Mouse (Mus musculus): ENCODE results near the gene Rcn3. TPM values are rescaled to one million over a fixed set of nuclear protein-coding genes. Genes with fewer than 3 reads are reported as not detected.

Gene Rcn3
- total and polyA plus RNA-seq, 3 experiments, result 24.6 to 64.5 (median 27.9) TPM

DNA sequence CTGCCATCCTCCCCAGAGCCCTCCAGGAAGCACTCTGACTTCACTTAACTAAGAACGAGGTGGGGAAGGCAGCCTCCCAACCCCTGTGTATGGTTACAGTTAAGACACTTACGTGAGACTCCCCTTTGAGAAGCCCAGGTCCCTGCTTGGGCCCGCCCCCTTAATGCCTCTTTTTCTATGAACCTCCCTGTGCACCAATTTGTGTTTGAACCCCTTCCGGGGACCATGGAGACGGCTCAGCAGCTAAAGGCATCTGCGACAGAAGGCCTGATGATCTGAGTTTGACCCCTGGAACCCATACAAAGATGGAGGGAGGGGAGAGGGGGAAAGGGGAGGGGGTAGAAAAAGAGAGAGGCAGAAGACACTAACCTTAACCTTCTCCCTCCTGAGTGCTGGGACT lies 14.4 kb upstream of the Rcn3 start:
- H3K27ac ChIP-seq, result no peak overlapping the region
- H3K36me3 ChIP-seq (ENCODE audit: control insufficient read depth, insufficient read depth, low read length), result 0 out of 2 replicates have a peak, but pooled peaks cover 4% of the 10 kb centered on the region
- H3K4me1 ChIP-seq (ENCODE audit: control insufficient read depth, insufficient read depth, low read length), result peaks cover 14% of the 10 kb centered on the region
- no peaks in the 10 kb centered on the region for H3K27me3 ChIP-seq (ENCODE audit: control insufficient read depth, insufficient read depth, low read length)
- TF ChIP-seq POLR2A (IDR thresholded peaks at IDR 0.05; ENCODE audit: insufficient read depth, low read depth, low read length) (no peak), CTCF (IDR thresholded peaks at IDR 0.05) (no peak), EP300 (IDR thresholded peaks at IDR 0.05; ENCODE audit: insufficient read depth, low read depth, low read length) (no peak)
- intact Hi-C loops (cut with DNase I), result no loop called here
- no peak for DNase-seq
- 78% methylated on average over 6 of the region's 6 CpGs for WGBS
- H3K9ac ChIP-seq (ENCODE audit: low read depth, low read length), result no peak overlapping the region
- peaks cover 2% of the 10 kb centered on the region for H3K79me2 ChIP-seq (replicated peaks; ENCODE audit: control insufficient read depth, insufficient read depth, low read length)
- no peak overlapping the region for H3K4me3 ChIP-seq

GRCm38 (mm10) chr7:45105491-45105890 lies 13.5 kb upstream of the Rcn3 start:
- 82% methylated on average over 8 of the region's 8 CpGs for WGBS
- 0 out of 2 replicates have a peak, but pooled peaks cover 4% of the 10 kb centered on the region for H3K36me3 ChIP-seq (ENCODE audit: control insufficient read depth, insufficient read depth, low read length)

DNA sequence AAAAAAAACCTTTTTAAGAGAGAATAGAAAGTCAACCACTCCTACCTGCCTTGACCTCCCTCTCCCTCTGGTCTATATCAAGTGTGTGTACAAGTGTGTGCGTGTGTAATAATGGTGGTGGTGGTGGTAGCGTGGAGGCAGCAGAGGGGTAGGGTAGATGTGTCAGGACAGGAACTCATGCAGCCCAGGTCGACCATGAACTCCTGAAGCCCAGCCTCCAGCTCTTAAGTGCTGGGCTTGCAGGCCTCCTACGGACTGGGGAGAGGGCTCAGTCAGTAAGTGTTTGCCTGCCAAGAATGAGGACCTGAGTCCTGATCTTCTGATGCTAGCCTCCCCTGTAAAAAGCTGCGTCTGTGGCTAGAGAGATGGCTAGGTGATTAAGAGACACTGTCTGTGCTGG lies 12.9 kb upstream of the Rcn3 start:
- no peak overlapping the region for H3K9ac ChIP-seq (ENCODE audit: low read depth, low read length)
- 0 out of 2 replicates have a peak, but pooled peaks cover 4% of the 10 kb centered on the region for H3K36me3 ChIP-seq (ENCODE audit: control insufficient read depth, insufficient read depth, low read length)
- WGBS, result 80% methylated on average over 5 of the region's 5 CpGs
- H3K27ac ChIP-seq, result no peak overlapping the region
- intact Hi-C loops (cut with DNase I), result no loop called here
- no peaks in the 10 kb centered on the region for H3K27me3 ChIP-seq (ENCODE audit: control insufficient read depth, insufficient read depth, low read length)
- peaks cover 16% of the 10 kb centered on the region for H3K4me1 ChIP-seq (ENCODE audit: control insufficient read depth, insufficient read depth, low read length)
- peaks cover 2% of the 10 kb centered on the region for H3K79me2 ChIP-seq (replicated peaks; ENCODE audit: control insufficient read depth, insufficient read depth, low read length)
- DNase-seq, result no peak
- no peak overlapping the region for H3K4me3 ChIP-seq
- no peak for TF ChIP-seq CTCF (IDR thresholded peaks at IDR 0.05)
- TF ChIP-seq POLR2A (IDR thresholded peaks at IDR 0.05; ENCODE audit: insufficient read depth, low read depth, low read length), result no peak
- TF ChIP-seq EP300 (IDR thresholded peaks at IDR 0.05; ENCODE audit: insufficient read depth, low read depth, low read length), result no peak

More at GRCm38 (mm10) chr7:45105491-45105890, 13.5 kb upstream of the Rcn3 start:
- TF ChIP-seq CTCF (IDR thresholded peaks at IDR 0.05) (no peak), EP300 (IDR thresholded peaks at IDR 0.05; ENCODE audit: insufficient read depth, low read depth, low read length) (no peak), POLR2A (IDR thresholded peaks at IDR 0.05; ENCODE audit: insufficient read depth, low read depth, low read length) (no peak)
- DNase-seq, result no peak
- no peak overlapping the region for H3K4me3 ChIP-seq
- H3K27me3 ChIP-seq (ENCODE audit: control insufficient read depth, insufficient read depth, low read length), result no peaks in the 10 kb centered on the region
- H3K27ac ChIP-seq, result no peak overlapping the region
- H3K79me2 ChIP-seq (replicated peaks; ENCODE audit: control insufficient read depth, insufficient read depth, low read length), result peaks cover 2% of the 10 kb centered on the region
- peaks cover 16% of the 10 kb centered on the region for H3K4me1 ChIP-seq (ENCODE audit: control insufficient read depth, insufficient read depth, low read length)
- H3K9ac ChIP-seq (ENCODE audit: low read depth, low read length), result no peak overlapping the region
- intact Hi-C loops (cut with DNase I), result no loop called here

GRCm38 (mm10) chr7:45103652-45104180 lies 11.7 kb upstream of the Rcn3 start, which contains the start of gene Fcgrt:
TSS of gene Fcgrt (minus strand) at chr7:45103851.
- Histone ChIP-seq H3K79me2 (replicated peaks; ENCODE audit: control insufficient read depth, insufficient read depth, low read length) (peaks cover 2% of the 10 kb centered on the region), H3K9ac (ENCODE audit: low read depth, low read length) (peak within 1 kb of the TSS; percentile 78), H3K27me3 (ENCODE audit: control insufficient read depth, insufficient read depth, low read length) (no peaks in the 10 kb centered on the region), H3K36me3 (ENCODE audit: control insufficient read depth, insufficient read depth, low read length) (0 out of 2 replicates have a peak, but pooled peaks cover 4% of the 10 kb centered on the region), H3K27ac (peak within 1 kb of the TSS; percentile 95), H3K4me3 (peak within 1 kb of the TSS; percentile 54), H3K4me1 (ENCODE audit: control insufficient read depth, insufficient read depth, low read length) (peaks cover 16% of the 10 kb centered on the region)
- peak; percentile 93 to 96 for DNase-seq
- WGBS, result 2% methylated on average over 7 of the region's 7 CpGs
- TF ChIP-seq POLR2A (IDR thresholded peaks at IDR 0.05; ENCODE audit: insufficient read depth, low read depth, low read length) (peak; percentile 97), CTCF (IDR thresholded peaks at IDR 0.05) (no peak), EP300 (IDR thresholded peaks at IDR 0.05; ENCODE audit: insufficient read depth, low read depth, low read length) (peak; percentile 74)
- intact Hi-C loops (cut with DNase I), result loop anchor here (2.0 kb wide), 2 partner anchors 17 to 21 kb away; no protein-coding TSS in a partner anchor

DNA sequence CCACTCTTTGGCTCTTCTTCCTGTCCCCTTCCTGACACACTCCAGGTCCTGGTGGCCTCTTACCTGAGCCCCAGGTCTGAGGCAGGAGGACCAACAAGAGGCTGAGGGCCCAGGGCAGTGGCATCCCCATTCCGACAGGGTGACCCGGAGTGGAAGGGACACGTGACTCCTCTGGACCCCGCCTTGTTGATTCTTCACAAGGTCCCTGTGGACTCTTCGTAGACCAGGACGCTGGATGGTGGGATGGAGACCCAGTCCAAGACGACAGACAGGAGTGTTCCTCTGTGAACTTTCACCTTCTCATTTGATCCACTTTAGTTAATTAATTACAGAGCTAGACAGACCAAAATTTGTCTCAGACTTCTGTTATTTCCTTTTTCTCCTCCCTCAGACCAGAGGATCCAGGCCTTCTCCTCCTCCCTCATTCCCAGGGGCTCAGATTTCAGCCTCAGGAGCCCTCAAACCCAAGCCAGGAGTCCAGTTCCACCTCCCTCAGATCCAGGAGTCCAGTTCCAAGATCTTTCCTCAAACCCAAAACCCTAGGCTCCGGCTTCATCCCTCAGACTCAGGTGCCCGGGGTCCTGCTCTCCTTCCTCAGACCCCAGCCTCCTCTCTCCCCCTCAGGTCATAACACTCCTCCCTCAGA lies 11.0 kb upstream of the Rcn3 start:
- Histone ChIP-seq H3K4me1 (ENCODE audit: control insufficient read depth, insufficient read depth, low read length) (peaks cover 16% of the 10 kb centered on the region), H3K27me3 (ENCODE audit: control insufficient read depth, insufficient read depth, low read length) (no peaks in the 10 kb centered on the region), H3K79me2 (replicated peaks; ENCODE audit: control insufficient read depth, insufficient read depth, low read length) (peaks cover 2% of the 10 kb centered on the region), H3K27ac (peak overlapping the region; percentile 95), H3K4me3 (peak overlapping the region; percentile 54), H3K36me3 (ENCODE audit: control insufficient read depth, insufficient read depth, low read length) (0 out of 2 replicates have a peak, but pooled peaks cover 4% of the 10 kb centered on the region), H3K9ac (ENCODE audit: low read depth, low read length) (peak overlapping the region; percentile 78)
- peak; percentile 38; the same call in 1 of the 2 replicates for TF ChIP-seq POLR2A (IDR thresholded peaks at IDR 0.05; ENCODE audit: insufficient read depth, low read depth, low read length)
- 0 out of 2 replicates have a peak, but pooled peaks have one; percentile 2 for TF ChIP-seq EP300 (IDR thresholded peaks at IDR 0.05; ENCODE audit: insufficient read depth, low read depth, low read length)
- TF ChIP-seq CTCF (IDR thresholded peaks at IDR 0.05), result 0 out of 2 replicates have a peak, but pooled peaks have one; percentile 3
- WGBS, result 31% methylated on average over 9 of the region's 9 CpGs
- DNase-seq, result peak; percentile 57 to 64
- intact Hi-C loops (cut with DNase I), result loop anchor here (2.0 kb wide), 2 partner anchors 18 to 20 kb away; no protein-coding TSS in a partner anchor

All from heart, adult 2 months (tissue).